Mouse (Mus musculus) ovary, postnatal 10 days (tissue): ENCODE measurements around the gene Smarcd2.

Source experiments
- DNase-seq: peaks from one replicate; pipeline ENCODE4 v3.0.0; 2022; ENCODE audit warnings: low spot score

Smarcd2 gene

GRCm38 (mm10) chr11:106272644-106273310 lies at the start of gene Smarcd2:
Gene Smarcd2 (minus strand): TSS chr11:106272972.
- DNase-seq = peak; percentile 95

DNA sequence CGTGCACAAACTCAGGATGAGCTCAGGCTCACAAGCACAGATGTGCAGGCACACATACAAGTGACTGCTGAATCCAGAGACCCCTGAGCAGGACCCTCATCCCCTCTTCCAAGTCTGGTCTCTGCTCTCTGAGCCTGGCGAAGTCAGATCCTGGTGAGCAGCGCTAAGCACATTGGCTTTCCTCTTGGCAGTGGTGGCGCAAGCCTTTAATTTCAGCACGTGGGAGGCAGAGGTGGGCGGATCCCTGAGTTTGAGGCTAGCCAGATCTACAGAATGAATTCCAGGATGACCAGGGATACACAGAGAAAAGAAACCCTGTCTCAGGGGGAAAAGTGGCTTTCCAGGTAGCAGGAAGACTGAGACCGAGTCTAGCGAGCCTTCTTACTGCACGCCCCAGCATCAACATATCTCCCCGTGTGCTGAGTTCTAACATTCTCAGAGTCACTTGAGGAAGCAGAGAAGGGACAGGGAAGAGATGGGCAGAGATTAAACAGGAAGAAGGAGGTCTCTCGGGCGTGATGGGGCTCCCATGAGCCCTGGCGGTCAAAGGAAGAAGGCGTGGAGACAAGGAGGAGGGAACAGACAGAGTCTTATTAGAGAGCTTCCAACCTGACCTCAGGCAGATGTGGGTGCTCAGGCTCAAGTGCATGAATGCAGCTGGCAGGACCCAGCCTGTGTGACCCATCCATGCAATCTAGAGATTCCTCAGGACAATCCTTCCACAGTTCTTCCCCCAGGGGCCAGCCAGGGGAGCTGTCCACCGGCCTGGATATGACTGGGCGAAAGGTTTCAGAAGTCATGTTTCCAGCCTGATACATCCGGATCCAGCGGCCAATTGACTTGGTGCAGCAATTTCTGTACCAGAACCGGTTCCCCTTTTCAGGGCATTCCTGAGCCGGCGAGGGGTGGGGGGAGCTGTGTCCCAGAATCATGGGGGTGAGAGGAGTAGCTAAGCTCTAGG lies 45.9 kb upstream of the Smarcd2 start:
- DNase-seq = no peak

- no peak for DNase-seq
Measured at GRCm38 (mm10) chr11:106317801-106318200, 45.0 kb upstream of the Smarcd2 start.

DNA sequence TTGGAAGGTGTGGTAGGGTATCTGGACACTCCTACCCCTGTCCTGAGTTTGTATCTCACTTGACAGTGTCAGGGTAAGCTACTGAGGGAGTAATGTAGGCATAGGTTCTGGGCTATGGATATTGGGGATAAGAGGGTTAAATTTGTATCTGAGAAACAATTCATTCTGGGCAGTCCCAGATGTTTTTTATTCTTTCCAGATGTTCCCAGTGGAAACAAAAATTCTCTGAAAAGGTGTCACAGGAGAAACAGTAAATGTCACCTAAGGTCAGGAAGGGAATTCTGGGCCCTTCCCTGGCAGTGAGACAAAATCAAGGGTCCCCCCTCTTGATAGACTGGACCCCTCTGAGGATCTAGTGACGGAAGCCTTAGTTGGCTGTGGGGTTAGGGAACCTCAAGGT lies 43.6 kb upstream of the Smarcd2 start:
- DNase-seq = no peak

DNA sequence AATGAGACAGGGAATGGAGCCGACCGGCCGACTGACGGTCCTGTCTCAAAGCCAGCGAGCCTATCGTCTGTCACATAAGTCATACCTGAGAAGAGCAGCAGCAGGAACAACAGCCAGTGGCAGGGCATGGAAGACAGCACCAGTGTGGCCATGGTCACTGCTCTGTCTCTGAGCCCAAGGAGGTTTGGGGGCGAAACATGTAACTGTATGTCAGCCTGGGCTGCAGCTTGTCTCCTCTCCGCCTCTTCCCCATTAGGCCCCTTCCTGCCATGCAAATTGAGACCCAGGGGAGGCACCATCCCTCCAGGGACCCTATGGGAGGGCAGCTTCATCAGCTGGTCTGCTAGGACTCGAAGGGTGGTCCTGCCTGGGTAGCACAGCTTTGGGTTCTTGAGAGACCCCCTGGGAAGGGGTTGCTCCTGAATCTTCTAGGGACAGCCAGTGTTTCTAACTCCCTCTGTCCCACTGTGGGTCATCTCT lies 41.6 kb upstream of the Smarcd2 start, which contains the start of gene Cd79b:
Gene Cd79b (minus strand): TSS at position 430 of the 480 bp plus-strand sequence.
- DNase-seq = no peak

- no peak for DNase-seq
Measured at GRCm38 (mm10) chr11:106313533-106313932, 40.8 kb upstream of the Smarcd2 start.

GRCm38 (mm10) chr11:106310123-106310522 lies 37.4 kb upstream of the Smarcd2 start:
- no peak for DNase-seq

GRCm38 (mm10) chr11:106308162-106308561 lies 35.4 kb upstream of the Smarcd2 start:
- DNase-seq = no peak

DNA sequence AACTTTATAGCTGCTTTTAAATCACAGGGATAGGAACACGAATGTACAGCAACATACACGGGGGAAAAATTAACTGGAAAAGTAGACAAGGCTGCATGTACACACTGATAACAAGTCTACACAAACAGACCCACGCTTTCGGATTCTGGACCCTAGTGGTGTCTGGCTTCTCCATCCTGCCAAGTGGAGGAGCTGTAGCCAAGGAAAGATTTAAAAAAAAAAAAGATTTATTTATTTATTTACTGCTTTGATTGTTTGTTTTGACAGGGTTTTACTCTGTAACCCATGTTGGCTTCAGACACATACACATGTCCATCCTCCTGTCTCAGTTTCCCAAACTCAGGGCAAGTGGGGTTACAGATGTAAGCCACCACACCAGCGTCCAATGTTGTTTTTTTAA lies 34.7 kb upstream of the Smarcd2 start:
- no peak for DNase-seq

DNA sequence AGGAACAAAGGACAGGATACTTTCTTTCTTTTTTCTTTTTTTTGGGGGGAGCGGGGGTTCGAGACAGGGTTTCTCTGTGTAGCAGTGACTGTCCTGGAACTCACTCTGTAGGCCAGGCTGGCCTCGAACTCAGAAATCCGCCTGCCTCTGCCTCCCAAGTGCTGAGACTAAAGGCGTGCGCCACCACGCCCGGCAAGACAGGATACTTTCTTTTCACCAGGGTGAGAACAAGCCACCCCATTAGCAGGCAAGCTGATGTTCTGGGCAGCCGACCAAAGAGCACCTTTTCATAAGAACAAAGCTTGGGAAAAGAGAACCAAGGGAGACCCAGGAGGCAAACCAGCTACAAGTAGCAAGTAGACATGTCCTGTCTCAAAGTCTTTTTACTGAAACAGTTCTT lies 34.0 kb upstream of the Smarcd2 start:
- no peak for DNase-seq

DNA sequence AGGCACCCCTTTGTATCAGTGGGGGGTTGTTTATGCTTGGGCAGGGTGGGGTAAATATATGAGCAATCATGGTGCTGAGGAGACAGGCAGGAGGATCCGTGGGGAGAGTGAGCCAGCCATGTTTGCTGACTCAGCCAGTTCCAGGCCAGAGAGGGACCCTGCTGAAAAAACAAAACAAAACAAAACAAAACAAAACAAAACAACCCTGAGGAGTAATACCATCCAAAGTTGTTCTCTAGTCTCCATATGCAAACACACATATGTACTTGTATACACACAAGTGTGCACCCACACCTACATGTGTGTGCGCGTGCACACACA lies 33.3 kb upstream of the Smarcd2 start:
- DNase-seq = no peak

- DNase-seq = no peak
Measured at GRCm38 (mm10) chr11:106305348-106306064, 32.7 kb upstream of the Smarcd2 start.

GRCm38 (mm10) chr11:106302634-106303033 lies 29.9 kb upstream of the Smarcd2 start:
- no peak for DNase-seq

- no peak for DNase-seq
Measured at GRCm38 (mm10) chr11:106301765-106302164, 29.0 kb upstream of the Smarcd2 start, which contains the start of gene Gh. Gene Gh (minus strand): TSS chr11:106301865.

DNA sequence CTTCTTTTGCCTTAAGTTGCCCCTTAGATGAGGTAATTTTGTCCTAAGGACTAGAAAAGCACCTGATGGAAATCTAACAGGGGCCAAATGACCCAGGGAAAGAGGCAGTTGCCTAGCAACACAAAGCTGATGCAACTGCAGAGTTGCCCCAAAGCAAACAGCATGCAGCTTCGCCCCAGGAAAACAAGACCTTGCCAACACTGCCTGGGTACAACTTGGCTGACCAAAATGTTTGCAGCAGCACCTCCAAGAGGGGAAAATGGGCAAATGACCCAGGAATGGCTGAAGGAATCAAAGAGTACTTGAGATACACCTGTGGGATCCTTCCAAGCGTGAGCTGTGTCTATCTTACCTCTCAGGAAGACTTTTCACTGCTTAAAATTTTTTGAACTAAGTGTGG lies 19.1 kb upstream of the Smarcd2 start:
- no peak for DNase-seq

- DNase-seq = no peak
Measured at GRCm38 (mm10) chr11:106290376-106290775, 17.6 kb upstream of the Smarcd2 start.

- DNase-seq = no peak
Measured at GRCm38 (mm10) chr11:106289369-106289768, 16.6 kb upstream of the Smarcd2 start.

- DNase-seq = no peak
Measured at GRCm38 (mm10) chr11:106286987-106287386, 14.2 kb upstream of the Smarcd2 start.

GRCm38 (mm10) chr11:106286206-106286605 lies 13.4 kb upstream of the Smarcd2 start:
- no peak for DNase-seq

GRCm38 (mm10) chr11:106284126-106284525 lies 11.4 kb upstream of the Smarcd2 start:
- DNase-seq = no peak

DNA sequence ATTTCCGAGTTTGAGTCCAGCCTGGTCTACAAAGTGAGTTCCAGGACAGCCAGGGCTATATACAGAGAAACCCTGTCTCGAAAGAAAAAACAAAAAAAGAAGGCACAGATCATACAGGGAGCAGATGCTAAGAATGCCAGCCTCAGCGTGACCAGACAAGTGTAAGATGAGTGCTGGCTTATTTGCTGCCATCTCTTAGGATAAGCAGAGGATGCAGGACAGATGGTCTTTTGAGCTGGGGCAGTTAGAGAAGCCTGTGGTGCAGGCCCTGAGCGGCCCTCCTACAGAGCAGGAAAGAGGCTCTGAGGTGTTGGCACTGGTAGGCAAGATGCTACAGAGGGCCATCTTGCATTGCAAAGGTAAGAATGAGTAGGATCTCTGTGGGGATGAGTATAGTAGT lies 10.6 kb upstream of the Smarcd2 start:
- DNase-seq = no peak

DNA sequence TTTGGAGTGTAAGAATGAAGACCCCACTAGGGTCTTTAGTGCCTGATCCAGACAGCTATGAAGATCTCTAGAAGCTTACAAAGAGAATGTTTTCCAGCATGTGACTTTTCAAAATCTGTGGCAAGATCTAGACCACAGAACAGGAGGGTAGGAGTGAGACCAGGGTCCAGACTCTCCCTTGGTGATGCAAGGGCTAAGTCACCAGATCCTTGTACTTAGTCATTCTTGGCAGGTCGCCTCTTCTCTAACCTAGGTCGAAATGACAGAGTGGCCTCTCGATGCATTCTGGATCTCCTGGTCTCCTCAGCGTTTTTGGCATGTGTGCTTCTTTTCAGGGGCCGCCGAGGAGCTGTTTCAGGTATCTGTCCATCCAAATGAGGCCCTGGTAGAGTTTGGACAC lies 9.7 kb upstream of the Smarcd2 start:
- DNase-seq = no peak
